Mouse (Mus musculus) forebrain, embryonic 16.5 days (tissue): ENCODE measurements around the gene Ccdc167. TPM values are rescaled to one million over a fixed set of nuclear protein-coding genes. Genes with fewer than 3 reads are reported as not detected.

ENCODE experiments used
- ATAC-seq: fragments of 200-750 bp; cut with Nextera tagmentation; 2 replicates; pipeline ENCODE4 v1.8.0; 2017; ENCODE audit warnings: mild to moderate bottlenecking, moderate library complexity
- H3K27ac ChIP-seq: fragments of 300-500 bp; sonication (generic); 2 replicates; pipeline ENCODE4 v1.5.1; 2014; ENCODE audit warnings: low read length, control low read depth
- H3K27me3 ChIP-seq: fragments of 300-500 bp; sonication (generic); replicated peaks from 2 replicates; pipeline ENCODE4 v1.6.1; 2014; ENCODE audit warnings: low read length; ENCODE audit not compliant: control insufficient read depth, insufficient read depth
- H3K36me3 ChIP-seq: fragments of 300-500 bp; sonication (generic); 2 replicates; pipeline ENCODE4 v1.6.1; 2014; ENCODE audit not compliant: control insufficient read depth, insufficient read depth
- H3K4me1 ChIP-seq: fragments of 300-500 bp; sonication (generic); replicated peaks from 2 replicates; pipeline ENCODE4 v1.6.1; 2014; ENCODE audit warnings: low read length; ENCODE audit not compliant: control insufficient read depth, insufficient read depth
- H3K4me2 ChIP-seq: fragments of 300-500 bp; sonication (generic); 2 replicates; pipeline ENCODE4 v1.6.1; 2014; ENCODE audit warnings: mild to moderate bottlenecking, low read length, control low read depth
- H3K4me3 ChIP-seq: fragments of 300-500 bp; sonication (generic); replicated peaks from 2 replicates; pipeline ENCODE4 v1.5.1; 2014; ENCODE audit warnings: mild to moderate bottlenecking, low read length, control low read depth
- H3K9ac ChIP-seq: fragments of 300-500 bp; sonication (generic); replicated peaks from 2 replicates; pipeline ENCODE4 v1.6.1; 2014; ENCODE audit warnings: low read depth, low read length, control low read depth
- H3K9me3 ChIP-seq: fragments of 300-500 bp; sonication (generic); 2 replicates; pipeline ENCODE4 v1.6.1; 2016; ENCODE audit warnings: low read length; ENCODE audit not compliant: control insufficient read depth
- WGBS: fragments of 180-500 bp; shearing (Covaris S2); extraction: QIAGEN DNeasy Blood & Tissue Kit; methylation state at CpG from one replicate; pipeline ENCODE4 v1.1.7; 2014; 5-methylcytosine and 5-hydroxymethylcytosine counted together
- polyA plus RNA-seq: library from polyadenylated mRNA; unstranded; fragments of >200 nt; fragmentation: Nextera tagmentation; extraction: Ambion mirVana; gene quantifications from 2 replicates; pipeline ENCODE4 v1.2.1, GENCODE M21; 2015

Ccdc167 gene
- 9.3 and 11.6 TPM in 2 replicates for polyA plus RNA-seq

DNA sequence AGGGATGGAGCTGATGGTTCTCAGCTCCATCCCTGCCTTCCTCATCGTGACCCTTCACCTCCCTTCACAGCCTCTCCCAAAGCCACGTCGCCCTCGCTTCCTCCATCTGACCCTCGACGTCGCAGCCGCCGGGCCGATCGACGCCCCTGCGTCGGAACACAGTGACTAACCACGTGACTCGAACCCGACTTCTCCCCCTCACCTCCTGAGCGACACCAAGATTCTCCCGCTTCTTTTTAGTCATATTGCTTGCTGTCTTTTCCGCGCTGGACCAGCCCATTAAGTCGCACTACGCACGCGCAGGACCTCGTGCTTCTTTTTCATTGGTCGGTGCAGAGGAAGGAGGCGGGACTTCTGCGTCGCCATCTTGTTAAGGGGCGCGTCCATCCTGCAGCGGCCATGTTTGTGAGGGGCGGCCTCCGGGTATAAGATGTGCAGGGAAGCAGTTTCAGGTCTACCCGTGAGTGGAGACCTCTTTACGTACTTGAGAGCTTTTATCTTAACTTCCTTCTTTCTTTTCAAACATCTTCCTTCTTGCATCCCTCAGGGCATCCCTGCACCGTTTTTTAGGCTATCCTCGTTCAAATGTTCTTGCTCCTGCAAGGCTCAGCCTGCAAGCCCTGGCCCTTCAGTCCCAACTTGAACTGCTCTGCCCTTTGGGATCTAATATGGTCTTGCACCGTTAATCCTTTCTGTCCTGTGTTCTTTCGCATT, at the start of gene Ccdc167:
TSS of gene Ccdc167 (minus strand) at position 313 of the 714 bp plus-strand sequence.
- Histone ChIP-seq H3K27me3 (no peaks in the 10 kb centered on the region), H3K27ac (peak within 1 kb of the TSS; percentile 60), H3K36me3 (no peaks in the 10 kb centered on the region), H3K4me1 (peaks cover 41% of the 10 kb centered on the region), H3K4me3 (peak within 1 kb of the TSS; percentile 54), H3K4me2 (peak within 1 kb of the TSS; percentile 94), H3K9ac (peak within 1 kb of the TSS; percentile 65), H3K9me3 (no peaks in the 10 kb centered on the region)
- ATAC-seq, result peak; percentile 97
- WGBS, result 6% methylated on average over 41 of the region's 41 CpGs

DNA sequence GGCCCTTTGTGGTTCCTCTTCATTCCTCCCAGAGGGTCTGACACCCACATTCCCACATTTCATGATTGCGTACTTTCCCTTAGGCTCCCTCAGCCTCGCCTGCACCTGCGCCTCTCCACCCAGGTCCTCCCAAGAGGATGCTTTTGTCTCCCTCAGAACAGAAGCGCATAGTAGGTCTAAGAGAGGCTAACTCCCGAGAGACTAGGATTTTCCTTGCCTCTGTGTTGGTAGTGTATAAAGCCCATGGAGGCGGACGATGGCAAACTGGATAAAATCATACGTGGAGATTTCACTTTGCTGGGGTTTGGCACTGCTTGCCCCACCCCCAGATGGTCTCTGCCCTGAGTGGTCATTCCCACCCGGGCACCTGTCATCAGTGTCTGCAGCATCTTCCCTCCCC, 48.5 kb upstream of the Ccdc167 start:
- Histone ChIP-seq H3K9me3 (no peaks in the 10 kb centered on the region), H3K27ac (no peak overlapping the region), H3K36me3 (no peaks in the 10 kb centered on the region), H3K9ac (no peak overlapping the region), H3K4me3 (no peak overlapping the region), H3K4me1 (peaks cover 17% of the 10 kb centered on the region), H3K4me2 (no peak overlapping the region), H3K27me3 (no peaks in the 10 kb centered on the region)
- no peak for ATAC-seq
- 89% methylated on average over 9 of the region's 9 CpGs for WGBS

DNA sequence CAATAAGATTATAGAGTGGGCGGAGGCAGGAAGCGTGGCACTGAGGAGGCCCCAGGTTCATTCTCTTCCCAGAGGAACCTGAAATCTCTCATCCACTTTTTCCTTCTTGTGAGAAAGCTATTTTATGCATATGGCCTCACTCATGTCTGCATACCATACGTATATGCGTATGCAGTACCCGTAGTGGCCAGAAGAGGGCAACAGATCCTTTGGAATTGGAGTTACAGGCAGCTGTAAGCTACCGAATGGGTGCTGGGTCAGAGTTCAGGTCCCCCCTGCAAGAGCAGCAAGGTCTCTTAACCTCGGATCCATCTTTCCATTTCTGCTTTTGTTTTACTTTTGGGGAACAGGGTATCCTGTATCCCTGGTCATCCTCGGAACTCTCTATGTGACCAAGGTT, 45.7 kb upstream of the Ccdc167 start:
- Histone ChIP-seq H3K4me2 (no peak overlapping the region), H3K4me1 (peaks cover 17% of the 10 kb centered on the region), H3K27me3 (no peaks in the 10 kb centered on the region), H3K9ac (no peak overlapping the region), H3K27ac (no peak overlapping the region), H3K4me3 (no peak overlapping the region), H3K36me3 (no peaks in the 10 kb centered on the region), H3K9me3 (no peaks in the 10 kb centered on the region)
- ATAC-seq, result no peak
- WGBS, result 76% methylated on average over 8 of the region's 8 CpGs

DNA sequence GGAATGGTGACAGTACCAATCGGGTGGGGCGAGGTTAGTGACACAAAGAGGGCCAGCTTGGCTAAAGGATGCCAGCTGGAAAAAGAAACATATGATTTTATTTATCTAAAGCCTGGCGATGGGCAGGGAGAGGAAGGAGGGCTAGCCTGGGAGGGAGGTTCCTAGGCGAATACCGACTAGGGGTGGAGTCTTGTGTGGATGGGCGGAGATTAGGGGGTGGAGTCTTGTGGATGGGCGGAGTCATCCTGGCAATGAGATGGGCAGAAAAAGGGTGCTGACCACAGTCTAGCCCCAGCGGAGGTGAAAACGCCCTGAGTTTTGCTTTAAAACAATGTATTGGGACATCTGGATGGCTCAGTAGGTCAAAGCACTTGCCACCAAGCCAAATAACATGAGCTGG, 45.1 kb upstream of the Ccdc167 start:
- H3K4me2 ChIP-seq, result no peak overlapping the region
- no peaks in the 10 kb centered on the region for H3K9me3 ChIP-seq
- WGBS, result 81% methylated on average over 9 of the region's 9 CpGs
- peaks cover 15% of the 10 kb centered on the region for H3K4me1 ChIP-seq
- no peak overlapping the region for H3K27ac ChIP-seq
- no peaks in the 10 kb centered on the region for H3K36me3 ChIP-seq
- no peaks in the 10 kb centered on the region for H3K27me3 ChIP-seq
- H3K9ac ChIP-seq, result no peak overlapping the region
- ATAC-seq, result no peak
- no peak overlapping the region for H3K4me3 ChIP-seq

DNA sequence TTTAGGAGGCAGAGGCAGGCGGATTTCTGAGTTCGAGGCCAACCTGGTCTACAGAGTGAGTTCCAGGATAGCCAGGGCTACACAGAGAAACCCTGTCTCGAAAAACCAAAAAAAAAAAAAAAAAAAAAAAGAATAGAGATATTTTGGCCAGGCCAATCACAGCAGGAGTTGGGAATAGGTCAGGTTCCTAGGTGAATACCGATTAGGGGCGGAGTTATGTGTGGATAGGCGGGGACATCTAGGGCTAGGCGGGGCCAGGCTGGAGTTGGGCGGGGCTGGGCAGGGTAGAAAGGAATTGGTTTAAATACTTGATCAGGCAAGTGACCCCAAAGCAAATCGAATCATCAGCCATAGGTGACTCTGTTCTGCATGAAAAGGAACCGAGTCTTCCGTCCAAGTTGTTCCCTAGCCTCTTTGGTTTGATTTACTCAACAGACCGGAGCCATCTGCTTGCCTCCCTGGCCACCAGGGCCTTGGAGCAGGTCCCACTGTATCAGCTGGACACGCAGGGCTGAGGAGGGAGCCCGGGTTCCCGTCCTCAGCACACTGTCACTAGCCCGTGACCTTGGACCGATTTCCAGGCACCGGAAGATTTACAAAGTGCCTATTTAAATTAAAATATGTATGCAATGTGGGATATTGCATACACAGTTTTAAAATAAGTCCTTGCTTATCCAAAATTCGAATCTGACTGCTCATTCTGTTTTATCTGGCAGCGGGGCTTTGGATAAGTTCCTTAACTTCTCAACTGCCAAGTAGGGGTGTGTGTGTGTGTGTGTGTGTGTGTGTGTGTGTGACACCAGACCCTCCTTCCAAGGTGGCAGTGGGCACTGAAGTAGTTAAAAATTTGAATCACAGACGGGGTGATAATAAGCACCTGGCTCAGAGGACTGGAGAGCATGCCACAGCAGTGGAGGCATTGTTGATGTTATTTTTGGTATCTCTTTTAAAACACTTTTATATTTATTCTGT, 43.8 kb upstream of the Ccdc167 start:
- 67% methylated on average over 20 of the region's 21 CpGs for WGBS
- peak; percentile 47 for ATAC-seq
- H3K4me3 ChIP-seq, result no peak overlapping the region
- peaks cover 13% of the 10 kb centered on the region for H3K4me1 ChIP-seq
- H3K9ac ChIP-seq, result no peak overlapping the region
- no peaks in the 10 kb centered on the region for H3K27me3 ChIP-seq
- H3K9me3 ChIP-seq, result no peaks in the 10 kb centered on the region
- peak overlapping the region; percentile 70 for H3K27ac ChIP-seq
- H3K4me2 ChIP-seq, result no peak overlapping the region
- no peaks in the 10 kb centered on the region for H3K36me3 ChIP-seq

DNA sequence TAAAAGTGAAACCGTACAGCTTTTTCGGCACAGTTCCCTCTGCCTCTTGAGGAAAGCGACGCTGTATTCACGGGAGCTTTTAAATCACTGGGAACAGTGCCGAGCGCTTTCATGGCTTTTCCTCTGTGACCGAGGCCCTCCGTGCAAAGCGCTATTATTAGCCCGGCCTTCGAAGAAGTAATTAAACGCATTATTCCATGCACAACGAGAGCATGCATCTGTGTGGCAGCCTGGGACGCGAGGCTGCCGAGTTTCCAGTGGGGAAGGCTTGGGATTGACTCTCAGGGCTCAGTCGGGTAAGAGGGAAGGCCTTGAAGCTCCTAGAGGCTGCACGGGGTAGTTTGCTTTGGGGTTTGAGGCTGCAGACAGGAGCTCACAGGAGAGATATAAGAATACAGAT, 43.1 kb upstream of the Ccdc167 start:
- Histone ChIP-seq H3K4me3 (no peak overlapping the region), H3K36me3 (no peaks in the 10 kb centered on the region), H3K4me2 (peak overlapping the region; percentile 0; the same call in 1 of the 2 replicates), H3K9me3 (no peaks in the 10 kb centered on the region), H3K9ac (no peak overlapping the region), H3K27me3 (no peaks in the 10 kb centered on the region), H3K27ac (peak overlapping the region; percentile 31; the same call in 1 of the 2 replicates), H3K4me1 (peaks cover 13% of the 10 kb centered on the region)
- 39% methylated on average over 19 of the region's 19 CpGs for WGBS
- ATAC-seq, result peak; percentile 71

DNA sequence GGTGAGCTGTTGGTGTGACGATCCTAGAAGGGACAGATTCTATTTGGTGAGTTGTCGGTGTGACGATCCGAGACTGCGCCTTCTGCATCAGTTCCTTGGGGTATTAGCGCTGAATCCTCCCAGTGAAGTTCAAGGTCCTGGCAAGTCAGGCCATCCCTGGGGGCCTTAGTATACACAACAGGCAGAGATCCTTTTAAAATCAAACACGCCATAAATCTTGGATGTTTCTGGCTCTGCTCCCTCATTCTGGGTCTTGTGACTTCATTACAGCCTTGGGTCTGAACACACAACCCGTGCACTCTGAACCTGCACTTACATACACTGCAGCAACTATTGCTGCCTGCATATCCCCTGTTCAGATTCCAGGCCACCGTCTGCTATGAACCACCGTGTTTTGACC, 39.5 kb upstream of the Ccdc167 start:
- no peak overlapping the region for H3K27ac ChIP-seq
- WGBS, result 83% methylated on average over 10 of the region's 10 CpGs
- peaks cover 10% of the 10 kb centered on the region for H3K4me1 ChIP-seq
- no peaks in the 10 kb centered on the region for H3K9me3 ChIP-seq
- no peak for ATAC-seq
- H3K9ac ChIP-seq, result no peak overlapping the region
- H3K27me3 ChIP-seq, result no peaks in the 10 kb centered on the region
- no peaks in the 10 kb centered on the region for H3K36me3 ChIP-seq
- no peak overlapping the region for H3K4me3 ChIP-seq
- H3K4me2 ChIP-seq, result no peak overlapping the region

DNA sequence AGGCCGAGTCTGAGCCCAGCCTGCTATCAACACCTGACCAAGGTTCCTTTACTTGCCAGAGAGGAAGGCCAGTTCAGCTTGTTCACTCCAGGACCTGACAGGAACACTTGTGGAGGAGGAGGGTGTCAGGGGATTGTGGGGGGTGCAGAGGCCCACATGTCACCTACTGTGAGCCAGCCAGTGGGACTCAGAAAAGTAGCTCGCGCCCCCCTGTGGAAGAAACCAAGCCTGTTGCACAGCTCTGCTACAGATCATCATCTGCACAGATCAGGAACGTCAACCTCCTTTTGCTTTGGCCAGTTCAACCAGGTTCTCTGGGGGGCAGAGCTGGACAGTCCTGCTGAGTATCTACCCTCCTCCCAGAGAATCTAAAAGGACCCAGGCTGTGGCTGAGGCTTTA, 37.7 kb upstream of the Ccdc167 start:
- Histone ChIP-seq H3K9me3 (no peaks in the 10 kb centered on the region), H3K27ac (no peak overlapping the region), H3K9ac (no peak overlapping the region), H3K4me3 (no peak overlapping the region), H3K4me2 (no peak overlapping the region), H3K27me3 (no peaks in the 10 kb centered on the region), H3K36me3 (no peaks in the 10 kb centered on the region), H3K4me1 (peaks cover 6% of the 10 kb centered on the region; the same call in 1 of the 2 replicates)
- 51% methylated on average over 4 of the region's 4 CpGs for WGBS
- no peak for ATAC-seq

DNA sequence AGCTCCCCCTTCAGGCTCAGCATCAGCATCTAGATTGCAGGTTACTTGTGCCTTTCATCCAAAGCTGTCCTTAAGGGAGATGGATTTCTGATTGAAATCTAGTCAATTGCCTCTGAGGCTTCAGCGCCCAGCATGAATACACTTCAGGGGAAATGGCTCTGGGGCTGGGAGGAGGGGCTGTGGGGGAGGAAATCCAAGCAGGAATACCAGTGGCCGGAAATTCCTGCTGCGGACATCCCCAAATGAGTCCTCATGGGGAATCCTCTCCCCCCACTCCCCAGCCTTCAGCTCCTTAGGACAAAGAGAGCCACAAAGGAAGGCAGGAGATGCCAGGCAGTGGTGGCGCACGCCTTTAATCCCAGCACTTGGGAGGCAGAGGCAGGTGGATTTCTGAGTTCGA, 30.6 kb upstream of the Ccdc167 start:
- no peaks in the 10 kb centered on the region for H3K36me3 ChIP-seq
- peaks cover 11% of the 10 kb centered on the region for H3K4me1 ChIP-seq
- ATAC-seq, result no peak
- no peaks in the 10 kb centered on the region for H3K27me3 ChIP-seq
- H3K27ac ChIP-seq, result no peak overlapping the region
- H3K9ac ChIP-seq, result no peak overlapping the region
- no peaks in the 10 kb centered on the region for H3K9me3 ChIP-seq
- WGBS, result 73% methylated on average over 6 of the region's 6 CpGs
- no peak overlapping the region for H3K4me2 ChIP-seq
- H3K4me3 ChIP-seq, result no peak overlapping the region
